Mouse (Mus musculus): Measurements from ENCODE around the gene Tspan18. TPM values are rescaled to one million over a fixed set of nuclear protein-coding genes. Genes with fewer than 3 reads are reported as not detected.
A peak's percentile ranks its signal among the peaks of the same experiment; 100 is the strongest.

Gene Tspan18
- 41.0 and 44.8 TPM in 2 replicates for polyA plus RNA-seq (2015; fragmentation: Nextera tagmentation; extraction: Ambion mirVana)

- under 1% methylated on average over 95 of the region's 95 CpGs for WGBS
- H3K27ac ChIP-seq: peak within 1 kb of the TSS; percentile 89
- ATAC-seq (replicated peaks; ENCODE audit: low FRiP score): peak; percentile 89
Observed at GRCm38 (mm10) chr2:93333817-93334731, at the start of gene Tspan18. TSS of gene Tspan18 (minus strand) at chr2:93334505.

GRCm38 (mm10) chr2:93383831-93384230, 49.5 kb upstream of the Tspan18 start:
- Histone ChIP-seq H3K4me3 (replicated peaks) (no peak overlapping the region), H3K4me2 (no peak overlapping the region), H3K36me3 (no peaks in the 10 kb centered on the region), H3K9me3 (replicated peaks) (no peaks in the 10 kb centered on the region), H3K4me1 (peaks cover 18% of the 10 kb centered on the region; the same call in 1 of the 2 replicates), H3K27ac (no peak overlapping the region), H3K9ac (no peak overlapping the region), H3K27me3 (no peaks in the 10 kb centered on the region)
- WGBS: 80% methylated on average over 5 of the region's 5 CpGs
- no peak for ATAC-seq (replicated peaks; ENCODE audit: low FRiP score)

More at GRCm38 (mm10) chr2:93333817-93334731, at the start of gene Tspan18:
- Histone ChIP-seq H3K36me3 (no peaks in the 10 kb centered on the region), H3K4me2 (peak within 1 kb of the TSS; percentile 96), H3K9ac (peak within 1 kb of the TSS; percentile 80), H3K4me1 (peaks cover 58% of the 10 kb centered on the region), H3K4me3 (replicated peaks) (peak within 1 kb of the TSS; percentile 76), H3K9me3 (replicated peaks) (no peaks in the 10 kb centered on the region), H3K27me3 (no peaks in the 10 kb centered on the region)

- peak; percentile 26; the same call in 1 of the 2 replicates for ATAC-seq (replicated peaks; ENCODE audit: low FRiP score)
- H3K36me3 ChIP-seq: no peaks in the 10 kb centered on the region
- no peak overlapping the region for H3K4me2 ChIP-seq
- H3K27me3 ChIP-seq: no peaks in the 10 kb centered on the region
- peaks cover 25% of the 10 kb centered on the region; the same call in 1 of the 2 replicates for H3K4me1 ChIP-seq
- no peak overlapping the region for H3K9ac ChIP-seq
- H3K27ac ChIP-seq: no peak overlapping the region
- 19% methylated on average over 2 of the region's 2 CpGs for WGBS
- H3K9me3 ChIP-seq (replicated peaks): no peaks in the 10 kb centered on the region
- no peak overlapping the region for H3K4me3 ChIP-seq (replicated peaks)
Observed at GRCm38 (mm10) chr2:93380680-93381089, 46.4 kb upstream of the Tspan18 start.

- no peak for ATAC-seq (replicated peaks; ENCODE audit: low FRiP score)
- 70% methylated on average over 15 of the region's 15 CpGs for WGBS
Observed at GRCm38 (mm10) chr2:93377797-93378196, 43.5 kb upstream of the Tspan18 start.

GRCm38 (mm10) chr2:93377157-93377556, 42.9 kb upstream of the Tspan18 start:
- WGBS: 96% methylated on average over 3 of the region's 3 CpGs
- H3K27me3 ChIP-seq: no peaks in the 10 kb centered on the region
- no peak for ATAC-seq (replicated peaks; ENCODE audit: low FRiP score)
- H3K9ac ChIP-seq: no peak overlapping the region
- no peak overlapping the region for H3K4me2 ChIP-seq
- no peaks in the 10 kb centered on the region for H3K9me3 ChIP-seq (replicated peaks)
- H3K27ac ChIP-seq: no peak overlapping the region
- peaks cover 29% of the 10 kb centered on the region for H3K4me1 ChIP-seq
- H3K4me3 ChIP-seq (replicated peaks): no peak overlapping the region
- no peaks in the 10 kb centered on the region for H3K36me3 ChIP-seq

More at GRCm38 (mm10) chr2:93377797-93378196, 43.5 kb upstream of the Tspan18 start:
- Histone ChIP-seq H3K4me2 (no peak overlapping the region), H3K27me3 (no peaks in the 10 kb centered on the region), H3K36me3 (no peaks in the 10 kb centered on the region), H3K4me1 (peaks cover 25% of the 10 kb centered on the region; the same call in 1 of the 2 replicates), H3K27ac (no peak overlapping the region), H3K4me3 (replicated peaks) (no peak overlapping the region), H3K9me3 (replicated peaks) (no peaks in the 10 kb centered on the region), H3K9ac (no peak overlapping the region)

GRCm38 (mm10) chr2:93372872-93373271, 38.6 kb upstream of the Tspan18 start:
- H3K36me3 ChIP-seq: no peaks in the 10 kb centered on the region
- ATAC-seq (replicated peaks; ENCODE audit: low FRiP score): no peak
- H3K9me3 ChIP-seq (replicated peaks): no peaks in the 10 kb centered on the region
- peaks cover 20% of the 10 kb centered on the region for H3K4me1 ChIP-seq
- no peak overlapping the region for H3K4me3 ChIP-seq (replicated peaks)
- no peak overlapping the region for H3K27ac ChIP-seq
- WGBS: 97% methylated on average over 10 of the region's 10 CpGs
- no peaks in the 10 kb centered on the region for H3K27me3 ChIP-seq
- no peak overlapping the region for H3K4me2 ChIP-seq
- H3K9ac ChIP-seq: no peak overlapping the region

- 0 out of 2 replicates have a peak, but pooled peaks have one; percentile 43 for ATAC-seq (replicated peaks; ENCODE audit: low FRiP score)
- Histone ChIP-seq H3K9ac (no peak overlapping the region), H3K27ac (no peak overlapping the region)
Observed at GRCm38 (mm10) chr2:93372097-93372571, 37.8 kb upstream of the Tspan18 start.

GRCm38 (mm10) chr2:93368954-93369353, 34.6 kb upstream of the Tspan18 start:
- H3K27ac ChIP-seq: no peak overlapping the region
- no peaks in the 10 kb centered on the region for H3K27me3 ChIP-seq
- no peak overlapping the region for H3K4me2 ChIP-seq
- H3K4me1 ChIP-seq: peaks cover 33% of the 10 kb centered on the region
- no peaks in the 10 kb centered on the region for H3K9me3 ChIP-seq (replicated peaks)
- no peaks in the 10 kb centered on the region for H3K36me3 ChIP-seq
- H3K9ac ChIP-seq: no peak overlapping the region
- 71% methylated on average over 8 of the region's 8 CpGs for WGBS
- H3K4me3 ChIP-seq (replicated peaks): no peak overlapping the region
- ATAC-seq (replicated peaks; ENCODE audit: low FRiP score): no peak

More at GRCm38 (mm10) chr2:93372097-93372571, 37.8 kb upstream of the Tspan18 start:
- H3K36me3 ChIP-seq: no peaks in the 10 kb centered on the region
- no peak overlapping the region for H3K4me3 ChIP-seq (replicated peaks)
- H3K9me3 ChIP-seq (replicated peaks): no peaks in the 10 kb centered on the region
- H3K27me3 ChIP-seq: no peaks in the 10 kb centered on the region
- 19% methylated on average over 4 of the region's 6 CpGs for WGBS
- H3K4me2 ChIP-seq: no peak overlapping the region
- peaks cover 18% of the 10 kb centered on the region for H3K4me1 ChIP-seq

GRCm38 (mm10) chr2:93367962-93368361, 33.7 kb upstream of the Tspan18 start:
- peaks cover 33% of the 10 kb centered on the region for H3K4me1 ChIP-seq

GRCm38 (mm10) chr2:93365411-93365810, 31.1 kb upstream of the Tspan18 start:
- no peak for ATAC-seq (replicated peaks; ENCODE audit: low FRiP score)
- Histone ChIP-seq H3K4me2 (no peak overlapping the region), H3K4me1 (peaks cover 29% of the 10 kb centered on the region), H3K36me3 (no peaks in the 10 kb centered on the region), H3K9me3 (replicated peaks) (no peaks in the 10 kb centered on the region), H3K4me3 (replicated peaks) (no peak overlapping the region), H3K27ac (no peak overlapping the region), H3K9ac (no peak overlapping the region), H3K27me3 (no peaks in the 10 kb centered on the region)
- 68% methylated on average over 9 of the region's 9 CpGs for WGBS

More at GRCm38 (mm10) chr2:93367962-93368361, 33.7 kb upstream of the Tspan18 start:
- no peaks in the 10 kb centered on the region for H3K36me3 ChIP-seq
- no peaks in the 10 kb centered on the region for H3K9me3 ChIP-seq (replicated peaks)
- no peak overlapping the region for H3K4me3 ChIP-seq (replicated peaks)
- ATAC-seq (replicated peaks; ENCODE audit: low FRiP score): no peak
- no peak overlapping the region for H3K9ac ChIP-seq
- H3K27ac ChIP-seq: no peak overlapping the region
- H3K27me3 ChIP-seq: no peaks in the 10 kb centered on the region
- H3K4me2 ChIP-seq: no peak overlapping the region
- WGBS: 56% methylated on average over 6 of the region's 6 CpGs

GRCm38 (mm10) chr2:93364951-93365350, 30.6 kb upstream of the Tspan18 start:
- Histone ChIP-seq H3K9me3 (replicated peaks) (no peaks in the 10 kb centered on the region), H3K4me2 (no peak overlapping the region)

GRCm38 (mm10) chr2:93361454-93361853, 27.1 kb upstream of the Tspan18 start:
- peak; percentile 46 for ATAC-seq (replicated peaks; ENCODE audit: low FRiP score)

More at GRCm38 (mm10) chr2:93364951-93365350, 30.6 kb upstream of the Tspan18 start:
- Histone ChIP-seq H3K36me3 (no peaks in the 10 kb centered on the region), H3K27ac (no peak overlapping the region), H3K9ac (no peak overlapping the region), H3K4me3 (replicated peaks) (no peak overlapping the region), H3K27me3 (no peaks in the 10 kb centered on the region), H3K4me1 (peaks cover 29% of the 10 kb centered on the region)
- WGBS: 83% methylated on average over 2 of the region's 2 CpGs
- no peak for ATAC-seq (replicated peaks; ENCODE audit: low FRiP score)

More at GRCm38 (mm10) chr2:93361454-93361853, 27.1 kb upstream of the Tspan18 start:
- Histone ChIP-seq H3K36me3 (no peaks in the 10 kb centered on the region), H3K4me3 (replicated peaks) (no peak overlapping the region), H3K9me3 (replicated peaks) (no peaks in the 10 kb centered on the region), H3K27ac (no peak overlapping the region), H3K27me3 (0 out of 2 replicates have a peak, but pooled peaks cover 3% of the 10 kb centered on the region), H3K4me1 (peaks cover 16% of the 10 kb centered on the region), H3K4me2 (no peak overlapping the region), H3K9ac (no peak overlapping the region)
- WGBS: 5% methylated on average over 5 of the region's 5 CpGs
